Comparison of ENCODE assay signal across 17 mouse cellular contexts in genomic region chr7:112378476-112378875, GRCm38 (mm10). TPM values are rescaled to one million over a fixed set of nuclear protein-coding genes. Genes with fewer than 3 reads are reported as not detected.
DNase-seq lines count a peak whose midpoint lies in the region; ATAC-seq and TF ChIP-seq lines count a peak whose summit lies in the region.
"Had no signal": no experiment of that assay in that cellular context is flagged by ENCODE, and none has a peak within 500 bp of the region (broad histone marks: within the 10 kb centered on the region; RNA-seq: fewer than 3 reads in every experiment).

No protein-coding gene starts in this region.

- H3K9ac ChIP-seq in heart, embryonic 13.5 days: no peak overlapping the region
- no peak overlapping the region for H3K9ac ChIP-seq in heart, adult 2 months (ENCODE audit: low read depth, low read length)
- no peak overlapping the region for H3K9ac ChIP-seq in forebrain, embryonic 16.5 days (replicated peaks; ENCODE audit: low read depth, low read length)
- H3K9ac ChIP-seq: embryonic facial prominence, embryonic 12.5 days; hindbrain, embryonic 13.5 days; liver, embryonic 13.5 days; neural tube, embryonic 12.5 days had no signal

- no peaks in the 10 kb centered on the region for H3K79me2 ChIP-seq in heart, adult 2 months (replicated peaks; ENCODE audit: control insufficient read depth, insufficient read depth, low read length)

- H3K36me3 ChIP-seq in heart, embryonic 13.5 days: peaks cover 31% of the 10 kb centered on the region
- no peaks in the 10 kb centered on the region for H3K36me3 ChIP-seq in heart, adult 2 months (ENCODE audit: control insufficient read depth, insufficient read depth, low read length)
- H3K36me3 ChIP-seq in forebrain, embryonic 16.5 days (ENCODE audit: control insufficient read depth, insufficient read depth): no peaks in the 10 kb centered on the region
- H3K36me3 ChIP-seq: embryonic facial prominence, embryonic 12.5 days; hindbrain, embryonic 13.5 days; liver, embryonic 13.5 days; neural tube, embryonic 12.5 days had no signal

- no peaks in the 10 kb centered on the region for H3K9me3 ChIP-seq in heart, embryonic 13.5 days
- H3K9me3 ChIP-seq in forebrain, embryonic 16.5 days (ENCODE audit: control insufficient read depth, low read length): no peaks in the 10 kb centered on the region
- H3K9me3 ChIP-seq: embryonic facial prominence, embryonic 12.5 days; hindbrain, embryonic 13.5 days; liver, embryonic 13.5 days; neural tube, embryonic 12.5 days had no signal

- peak overlapping the region; percentile 67 for H3K27ac ChIP-seq in heart, embryonic 13.5 days (replicated peaks)
- H3K27ac ChIP-seq in heart, adult 2 months: no peak overlapping the region
- H3K27ac ChIP-seq in forebrain, embryonic 16.5 days (ENCODE audit: low read length): no peak overlapping the region
- H3K27ac ChIP-seq: embryonic facial prominence, embryonic 12.5 days; hindbrain, embryonic 13.5 days; liver, embryonic 13.5 days; neural tube, embryonic 12.5 days had no signal

- ATAC-seq in heart, embryonic 13.5 days (ENCODE audit: extremely low read depth, insufficient number of reproducible peaks, low FRiP score, low TSS enrichment): no peak
- ATAC-seq in forebrain, embryonic 16.5 days: no peak

- no peak for TF ChIP-seq CTCF in heart, adult 2 months (IDR thresholded peaks at IDR 0.05)

- peaks cover 41% of the 10 kb centered on the region for H3K4me1 ChIP-seq in heart, embryonic 13.5 days
- H3K4me1 ChIP-seq in heart, adult 2 months (ENCODE audit: control insufficient read depth, insufficient read depth, low read length): peaks cover 2% of the 10 kb centered on the region; the same call in 1 of the 2 replicates
- no peaks in the 10 kb centered on the region for H3K4me1 ChIP-seq in forebrain, embryonic 16.5 days (replicated peaks; ENCODE audit: control insufficient read depth, insufficient read depth, low read length)
- H3K4me1 ChIP-seq: hindbrain, embryonic 13.5 days; neural tube, embryonic 12.5 days had no signal

- no peak overlapping the region for H3K4me3 ChIP-seq in heart, embryonic 13.5 days
- H3K4me3 ChIP-seq in heart, adult 2 months: no peak overlapping the region
- H3K4me3 ChIP-seq in forebrain, embryonic 16.5 days (replicated peaks; ENCODE audit: low read length): no peak overlapping the region
- H3K4me3 ChIP-seq: embryonic facial prominence, embryonic 12.5 days; hindbrain, embryonic 13.5 days; liver, embryonic 13.5 days; neural tube, embryonic 12.5 days had no signal

- intact Hi-C loops in heart, adult 2 months (cut with DNase I): no loop called here
- intact Hi-C loops in left cerebral cortex, postnatal 14 days (cut with DNase I): loop anchor here (2.0 to 5.0 kb wide), 2 partner anchors 490 to 754 kb away; no protein-coding TSS in a partner anchor

- no peak for TF ChIP-seq EP300 in heart, adult 2 months (IDR thresholded peaks at IDR 0.05; ENCODE audit: insufficient read depth, low read depth, low read length)

- H3K4me2 ChIP-seq in heart, embryonic 13.5 days: no peak overlapping the region
- H3K4me2 ChIP-seq in forebrain, embryonic 16.5 days (ENCODE audit: low read length): no peak overlapping the region
- H3K4me2 ChIP-seq: embryonic facial prominence, embryonic 12.5 days; hindbrain, embryonic 13.5 days; liver, embryonic 13.5 days; midbrain, embryonic 11.5 days; neural tube, embryonic 12.5 days had no signal

- H3K27me3 ChIP-seq in heart, embryonic 13.5 days (replicated peaks): no peaks in the 10 kb centered on the region
- no peaks in the 10 kb centered on the region for H3K27me3 ChIP-seq in heart, adult 2 months (ENCODE audit: control insufficient read depth, insufficient read depth, low read length)
- 0 out of 2 replicates have a peak, but pooled peaks cover 3% of the 10 kb centered on the region for H3K27me3 ChIP-seq in forebrain, embryonic 16.5 days (replicated peaks; ENCODE audit: control insufficient read depth, insufficient read depth, low read length)
- H3K27me3 ChIP-seq: embryonic facial prominence, embryonic 12.5 days; liver, embryonic 13.5 days had no signal

- DNase-seq in heart, adult 2 months: no peak
- DNase-seq in right cerebral cortex, adult 18-20 months: peak; percentile 83
- no peak for DNase-seq in right cerebral cortex, postnatal 4 days
- peak; percentile 67 to 82 for DNase-seq in left cerebral cortex, postnatal 14 days (ENCODE audit: low spot score in 2 of 2)
- no peak for DNase-seq in liver
- DNase-seq in gastrocnemius, adult 8-10 months (ENCODE audit: low spot score in 2 of 2): no peak
- DNase-seq: adrenal gland, postnatal 10 days; cerebellum, adult 11 months; kidney, postnatal 36 days; liver, embryonic 13.5 days; thymus, postnatal 14 days had no signal

- TF ChIP-seq POLR2A in heart, adult 2 months (IDR thresholded peaks at IDR 0.05; ENCODE audit: insufficient read depth, low read depth, low read length): no peak

- 51% methylated on average over 5 of the region's 5 CpGs for WGBS in heart, embryonic 13.5 days
- 45% methylated on average over 5 of the region's 5 CpGs for WGBS in heart, adult 2 months
- WGBS in forebrain, embryonic 16.5 days: 52% methylated on average over 5 of the region's 5 CpGs

RNA-seq across cellular contexts. Expression of gene Parva, which starts 48.8 kb away (rescaled TPM):
- polyA plus RNA-seq in heart, embryonic 13.5 days (2015; fragmentation: Nextera tagmentation; extraction: Ambion mirVana): 81.5 and 83.7 TPM in 2 replicates
- total RNA-seq in heart, adult 2 months (2021): 10 to 100 TPM; 44.3 to 45.5 TPM
- 30.7 and 43.5 TPM in 2 replicates for polyA plus RNA-seq in heart, adult 2 months (2012; rRNA removed)
- 10 to 100 TPM; 48.0 to 51.9 TPM for total RNA-seq in left cerebral cortex, postnatal 14 days (2021)
- 10 to 100 TPM in 3 of 4 experiments, 1 to 10 TPM in 1; 9.1 to 14.1 (median 11.4) TPM for total RNA-seq in gastrocnemius, adult 8-10 months (2022)
- polyA plus RNA-seq in forebrain, embryonic 16.5 days (2015; fragmentation: Nextera tagmentation; extraction: Ambion mirVana): 21.1 and 27.1 TPM in 2 replicates

Comparison
In these comparisons a context has a peak if more than half of its experiments do, and no peak if none do; other contexts are left out.
1. DNase-seq: peak in right cerebral cortex, adult 18-20 months (single experiment) and left cerebral cortex, postnatal 14 days (2 of 2); none in heart, adult 2 months (0 of 2), right cerebral cortex, postnatal 4 days (single experiment), liver (single experiment) and gastrocnemius, adult 8-10 months (0 of 2).